Mouse (Mus musculus): ENCODE results near the gene Gm19684. TPM values are rescaled to one million over a fixed set of nuclear protein-coding genes. Genes with fewer than 3 reads are reported as not detected.
"Not testable (repeated sequence)": the region's sequence is repeated elsewhere in the genome, so short reads cannot be mapped to it uniquely, and the experiment has no call there.

The Gm19684 gene
- total RNA-seq, 4 experiments from 2014 or later: 0.19 to 0.26 (median 0.25) TPM; not detected in 1

- DNase-seq (ENCODE audit: low spot score): not testable (repeated sequence)
Observed at GRCm38 (mm10) chr17:36176132-36176531, 54.7 kb downstream of the Gm19684 start.

GRCm38 (mm10) chr17:36178938-36179337, 57.5 kb downstream of the Gm19684 start:
- DNase-seq (ENCODE audit: low spot score): not testable (repeated sequence)

Other genes with a start within 250 kb of the Gm19684 start
- 10 to 100 TPM; 18.7 to 20.8 (median 20.1) TPM for gene Dhx16, start 241.9 kb upstream of the Gm19684 start, total RNA-seq (2022)
- gene 2310061I04Rik, start 224.2 kb upstream of the Gm19684 start, total RNA-seq (2022): 100 to 1,000 TPM in 3 of 4 experiments, 10 to 100 TPM in 1; 85.5 to 115 (median 106) TPM
- 1 to 10 TPM; 6.6 to 9.3 (median 8.3) TPM for gene Atat1, start 211.6 kb upstream of the Gm19684 start, total RNA-seq (2022)
- gene Mrps18b, start 205.3 kb upstream of the Gm19684 start, total RNA-seq (2022): 10 to 100 TPM; 56.1 to 73.8 (median 57.0) TPM
- gene Ppp1r10, start 205.2 kb upstream of the Gm19684 start, total RNA-seq (2022): 10 to 100 TPM; 22.7 to 42.3 (median 25.8) TPM
- gene Abcf1, start 151.9 kb upstream of the Gm19684 start, total RNA-seq (2022): 10 to 100 TPM; 70.8 to 76.2 (median 72.2) TPM
- 10 to 100 TPM; 32.1 to 41.0 (median 35.1) TPM for gene Gnl1, start 141.8 kb upstream of the Gm19684 start, total RNA-seq (2022)
- gene Prr3, start 141.4 kb upstream of the Gm19684 start, total RNA-seq (2022): 1 to 10 TPM; 2.0 to 4.0 (median 2.9) TPM
- 1 to 10 TPM; 6.1 to 7.4 (median 7.1) TPM for gene H2-T24, start 101.1 kb upstream of the Gm19684 start, total RNA-seq (2022)
- gene H2-T23, start 88.8 kb upstream of the Gm19684 start, total RNA-seq (2022): 10 to 100 TPM; 26.8 to 28.5 (median 27.9) TPM
- gene H2-T22, start 78.9 kb upstream of the Gm19684 start, total RNA-seq (2022): 10 to 100 TPM; 10.4 to 14.0 (median 13.0) TPM
- gene Gm6034, start 78.7 kb upstream of the Gm19684 start, total RNA-seq (2022): not detected
- gene Gm11127, start 63.3 kb upstream of the Gm19684 start, total RNA-seq (2022): 1 to 10 TPM; 4.0 to 5.5 (median 4.9) TPM
- gene Gm7030, start 7.7 kb downstream of the Gm19684 start, total RNA-seq (2022): under 1 TPM in 2 of 4 experiments, not detected in 2; 0.34 to 0.38 TPM
- not detected for gene Gm8909, start 46.9 kb downstream of the Gm19684 start, total RNA-seq (2022)
- not detected for gene H2-T3, start 68.6 kb downstream of the Gm19684 start, total RNA-seq (2022)
- gene Rpp21, start 136.4 kb downstream of the Gm19684 start, total RNA-seq (2022): 10 to 100 TPM; 34.4 to 55.3 (median 45.5) TPM
- gene Trim39, start 150.6 kb downstream of the Gm19684 start, total RNA-seq (2022): 1 to 10 TPM; 6.3 to 7.1 (median 6.9) TPM
- not detected for gene H2-M10.2, start 164.8 kb downstream of the Gm19684 start, total RNA-seq (2022)
- not detected for gene H2-M10.1, start 204.5 kb downstream of the Gm19684 start, total RNA-seq (2022)
- not detected for gene H2-M10.3, start 246.7 kb downstream of the Gm19684 start, total RNA-seq (2022)

Measured in heart, adult 8-10 months (tissue).